Mouse (Mus musculus) liver, embryonic 16.5 days (tissue): ENCODE data around the gene Bpifa5. TPM values are rescaled to one million over a fixed set of nuclear protein-coding genes. Genes with fewer than 3 reads are reported as not detected.

Experiments used
- ATAC-seq: fragments of 200-750 bp; cut with Nextera tagmentation; 2 replicates; pipeline ENCODE4 v1.8.0; 2017; ENCODE audit warnings: low read depth, mild to moderate bottlenecking, moderate number of reproducible peaks, moderate library complexity
- H3K27ac ChIP-seq: fragments of 300-500 bp; sonication (generic); 2 replicates; pipeline ENCODE4 v1.5.1; 2014; ENCODE audit warnings: mild to moderate bottlenecking, low read length
- H3K27me3 ChIP-seq: fragments of 300-500 bp; sonication (generic); 2 replicates; pipeline ENCODE4 v1.6.1; 2014; ENCODE audit warnings: low read depth, low read length, mixed read lengths; ENCODE audit not compliant: control insufficient read depth, insufficient read depth
- H3K36me3 ChIP-seq: fragments of 300-500 bp; sonication (generic); 2 replicates; pipeline ENCODE4 v1.6.1; 2014; ENCODE audit warnings: mild to moderate bottlenecking; ENCODE audit not compliant: control insufficient read depth, insufficient read depth
- H3K4me1 ChIP-seq: fragments of 300-500 bp; sonication (generic); 2 replicates; pipeline ENCODE4 v1.6.1; 2014; ENCODE audit warnings: low read depth, low read length, mixed read lengths; ENCODE audit not compliant: control insufficient read depth
- H3K4me2 ChIP-seq: fragments of 300-500 bp; sonication (generic); 2 replicates; pipeline ENCODE4 v1.6.1; 2014; ENCODE audit warnings: low read depth, low read length, mixed read lengths
- H3K4me3 ChIP-seq: fragments of 300-500 bp; sonication (generic); 2 replicates; pipeline ENCODE4 v1.5.1; 2014; ENCODE audit warnings: low read depth, mild to moderate bottlenecking, low read length
- H3K9ac ChIP-seq: fragments of 300-500 bp; sonication (generic); 2 replicates; pipeline ENCODE4 v1.6.1; 2014; ENCODE audit warnings: low read depth, low read length
- H3K9me3 ChIP-seq: fragments of 300-500 bp; sonication (generic); replicated peaks from 2 replicates; pipeline ENCODE4 v1.6.1; 2016; ENCODE audit warnings: low read length; ENCODE audit not compliant: control insufficient read depth
- WGBS: fragments of 180-500 bp; shearing (Covaris S2); extraction: QIAGEN DNeasy Blood & Tissue Kit; methylation state at CpG from one replicate; pipeline ENCODE4 v1.1.7; 2014; ENCODE audit not compliant: insufficient replicate concordance; 5-methylcytosine and 5-hydroxymethylcytosine counted together
- polyA plus RNA-seq: library from polyadenylated mRNA; unstranded; fragments of >200 nt; fragmentation: Nextera tagmentation; extraction: Ambion mirVana; gene quantifications from 2 replicates; pipeline ENCODE4 v1.2.1, GENCODE M21; 2015

The Bpifa5 gene
- not detected in 2 replicates for polyA plus RNA-seq

- H3K27ac ChIP-seq = no peak within 1 kb of the TSS
Measured at GRCm38 (mm10) chr2:154162307-154162706, at the start of gene Bpifa5. TSS of gene Bpifa5 (plus strand) at chr2:154162607.

DNA sequence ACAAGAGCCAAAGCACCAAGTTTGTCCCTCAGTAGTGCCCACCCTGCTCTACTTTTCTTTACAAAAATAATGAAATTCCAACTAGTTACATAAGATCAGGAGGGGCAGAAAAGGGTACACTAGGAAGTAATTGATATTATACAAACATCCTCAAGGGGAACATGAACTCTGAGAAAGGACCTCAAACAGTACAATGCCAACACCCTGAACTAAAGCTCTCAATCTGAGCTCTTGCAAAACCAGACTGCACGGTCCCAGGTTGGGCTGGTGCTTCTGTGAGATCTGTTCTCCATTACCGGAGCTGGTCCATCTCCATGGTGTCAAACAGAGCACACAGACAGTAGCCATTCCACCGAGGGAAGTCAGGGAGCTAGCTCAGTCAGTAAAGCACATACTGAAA lies 45.0 kb upstream of the Bpifa5 start:
- Histone ChIP-seq H3K27me3 (no peaks in the 10 kb centered on the region), H3K4me3 (no peak overlapping the region), H3K4me2 (no peak overlapping the region), H3K4me1 (no peaks in the 10 kb centered on the region), H3K9me3 (no peaks in the 10 kb centered on the region), H3K27ac (no peak overlapping the region), H3K9ac (no peak overlapping the region), H3K36me3 (no peaks in the 10 kb centered on the region)
- 59% methylated on average over 3 of the region's 3 CpGs for WGBS
- no peak for ATAC-seq

More at GRCm38 (mm10) chr2:154162307-154162706, at the start of gene Bpifa5:
- H3K36me3 ChIP-seq = no peaks in the 10 kb centered on the region
- no peaks in the 10 kb centered on the region for H3K27me3 ChIP-seq
- WGBS = 56% methylated on average over 8 of the region's 8 CpGs
- H3K4me2 ChIP-seq = no peak within 1 kb of the TSS
- no peak for ATAC-seq
- H3K4me1 ChIP-seq = no peaks in the 10 kb centered on the region
- no peak within 1 kb of the TSS for H3K4me3 ChIP-seq
- no peak within 1 kb of the TSS for H3K9ac ChIP-seq
- H3K9me3 ChIP-seq = no peaks in the 10 kb centered on the region

- no peak within 1 kb of the TSS for H3K4me2 ChIP-seq
Measured at GRCm38 (mm10) chr2:154130120-154130519, 32.3 kb upstream of the Bpifa5 start, which contains the start of gene Bpifa3. TSS of gene Bpifa3 (plus strand) at chr2:154130336.

DNA sequence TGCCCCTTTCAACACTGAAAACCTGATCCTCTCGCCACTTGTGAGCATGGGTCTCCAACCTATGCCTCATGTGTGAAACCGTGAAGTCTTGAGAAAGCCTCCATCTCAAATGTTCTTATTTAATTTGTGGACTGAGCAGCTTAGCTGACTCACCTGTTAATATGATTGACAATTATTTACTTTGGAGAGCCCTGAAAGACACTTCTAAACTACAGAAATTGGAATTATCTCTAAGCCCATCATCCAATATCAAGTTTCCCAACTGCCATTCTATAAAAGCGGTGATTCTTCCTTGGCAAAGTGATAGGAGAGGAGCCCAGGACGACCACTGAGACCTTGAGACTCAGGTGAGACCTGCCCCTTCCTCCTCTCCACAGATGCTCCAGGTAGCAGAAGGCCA lies 19.8 kb upstream of the Bpifa5 start, which contains the start of gene Bpifa1:
Bpifa1 (plus strand) TSS at position 301 of the 400 bp plus-strand sequence.
- Histone ChIP-seq H3K4me2 (no peak within 1 kb of the TSS), H3K27me3 (no peaks in the 10 kb centered on the region), H3K36me3 (no peaks in the 10 kb centered on the region), H3K4me3 (no peak within 1 kb of the TSS), H3K27ac (no peak within 1 kb of the TSS), H3K9ac (no peak within 1 kb of the TSS), H3K9me3 (no peaks in the 10 kb centered on the region), H3K4me1 (no peaks in the 10 kb centered on the region)
- 52% methylated on average over 4 of the region's 4 CpGs for WGBS
- no peak for ATAC-seq

More at GRCm38 (mm10) chr2:154130120-154130519, 32.3 kb upstream of the Bpifa5 start, which contains the start of gene Bpifa3:
- no peaks in the 10 kb centered on the region for H3K4me1 ChIP-seq
- H3K9me3 ChIP-seq = no peaks in the 10 kb centered on the region
- H3K36me3 ChIP-seq = no peaks in the 10 kb centered on the region
- no peak for ATAC-seq
- H3K4me3 ChIP-seq = no peak within 1 kb of the TSS
- no peak within 1 kb of the TSS for H3K9ac ChIP-seq
- H3K27ac ChIP-seq = no peak within 1 kb of the TSS
- WGBS = 34% methylated on average over 2 of the region's 2 CpGs
- H3K27me3 ChIP-seq = no peaks in the 10 kb centered on the region

GRCm38 (mm10) chr2:154143735-154144134 lies 18.7 kb upstream of the Bpifa5 start:
- ATAC-seq = no peak

DNA sequence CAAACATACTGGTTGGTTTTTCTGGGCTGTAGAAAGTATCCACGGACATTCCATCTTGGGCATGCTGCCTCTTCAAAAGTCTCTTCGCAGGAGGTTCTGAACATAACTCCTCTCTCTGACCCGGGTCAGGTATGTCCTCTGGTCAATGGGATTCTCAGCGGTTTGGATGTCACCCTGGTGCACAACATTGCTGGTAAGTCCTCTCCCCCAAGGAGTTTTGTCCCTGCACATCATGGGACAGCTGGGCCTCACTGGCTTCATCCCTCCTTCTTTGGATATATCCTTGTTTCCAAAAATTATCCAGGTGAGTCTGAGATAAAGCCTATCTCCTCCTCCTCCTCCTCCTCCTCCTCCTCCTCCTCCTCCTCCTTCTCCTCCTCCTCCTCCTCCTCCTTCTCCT lies 14.9 kb upstream of the Bpifa5 start:
- H3K9me3 ChIP-seq = no peaks in the 10 kb centered on the region
- H3K9ac ChIP-seq = no peak overlapping the region
- H3K27ac ChIP-seq = no peak overlapping the region
- no peak overlapping the region for H3K4me3 ChIP-seq
- no peaks in the 10 kb centered on the region for H3K27me3 ChIP-seq
- no peak for ATAC-seq
- no peaks in the 10 kb centered on the region for H3K4me1 ChIP-seq
- H3K36me3 ChIP-seq = no peaks in the 10 kb centered on the region
- 44% methylated on average over 4 of the region's 4 CpGs for whole genome bisulfite sequencing
- no peak overlapping the region for H3K4me2 ChIP-seq

More at GRCm38 (mm10) chr2:154143735-154144134, 18.7 kb upstream of the Bpifa5 start:
- H3K9ac ChIP-seq = no peak overlapping the region
- no peaks in the 10 kb centered on the region for H3K36me3 ChIP-seq
- H3K9me3 ChIP-seq = no peaks in the 10 kb centered on the region
- H3K27ac ChIP-seq = no peak overlapping the region
- H3K4me3 ChIP-seq = no peak overlapping the region
- no peaks in the 10 kb centered on the region for H3K4me1 ChIP-seq
- H3K4me2 ChIP-seq = no peak overlapping the region
- H3K27me3 ChIP-seq = no peaks in the 10 kb centered on the region
- 60% methylated on average over 3 of the region's 3 CpGs for WGBS

DNA sequence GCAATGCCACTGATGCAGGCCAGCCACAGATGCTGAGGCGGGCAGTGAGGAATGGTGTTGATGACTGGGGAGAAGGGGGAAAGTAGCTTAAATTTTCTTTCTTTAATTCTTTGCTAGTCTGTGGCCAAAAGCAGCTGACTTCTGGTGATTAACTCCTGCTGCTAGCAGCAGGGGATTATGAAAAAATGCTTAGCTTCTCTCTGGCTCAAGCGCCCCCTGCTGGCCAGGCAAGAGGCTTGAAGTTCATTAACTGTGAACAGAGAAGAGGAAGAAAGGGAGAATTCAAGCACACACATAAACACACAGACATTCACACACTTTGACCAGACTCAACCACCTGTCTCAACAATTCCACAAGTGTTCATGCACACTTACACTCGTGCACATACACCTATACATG lies 4.0 kb upstream of the Bpifa5 start:
- Histone ChIP-seq H3K27me3 (no peaks in the 10 kb centered on the region), H3K4me2 (no peak overlapping the region), H3K36me3 (no peaks in the 10 kb centered on the region), H3K27ac (no peak overlapping the region), H3K9me3 (no peaks in the 10 kb centered on the region), H3K9ac (no peak overlapping the region), H3K4me3 (no peak overlapping the region), H3K4me1 (no peaks in the 10 kb centered on the region)
- no peak for ATAC-seq
- WGBS = 33% methylated on average over 3 of the region's 3 CpGs

DNA sequence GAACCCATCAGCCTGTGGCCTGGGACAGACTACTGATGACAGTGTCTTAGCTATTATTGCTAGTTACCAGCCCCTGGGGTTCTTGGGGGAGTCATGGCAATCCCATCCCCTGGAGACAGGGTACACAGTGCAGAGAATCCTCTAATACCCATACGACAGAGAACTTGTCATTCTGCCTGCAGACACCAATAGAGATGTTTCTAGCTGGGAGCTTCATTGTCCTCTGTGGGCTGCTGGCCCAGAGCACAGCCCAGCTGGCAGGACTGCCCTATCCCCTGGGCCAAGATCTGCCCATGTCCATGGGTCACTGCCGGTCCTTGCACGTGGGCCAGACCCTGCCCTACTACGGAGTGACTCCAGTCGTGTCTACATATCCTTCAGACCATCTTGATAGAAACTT lies 899 bp downstream of the Bpifa5 start:
- H3K4me1 ChIP-seq = no peaks in the 10 kb centered on the region

GRCm38 (mm10) chr2:154169172-154169571 lies 6.8 kb downstream of the Bpifa5 start:
- no peak for ATAC-seq
- H3K36me3 ChIP-seq = no peaks in the 10 kb centered on the region
- H3K4me3 ChIP-seq = no peak overlapping the region
- H3K27ac ChIP-seq = no peak overlapping the region
- no peak overlapping the region for H3K4me2 ChIP-seq
- H3K4me1 ChIP-seq = no peaks in the 10 kb centered on the region
- no peaks in the 10 kb centered on the region for H3K27me3 ChIP-seq
- H3K9me3 ChIP-seq = no peaks in the 10 kb centered on the region
- no peak overlapping the region for H3K9ac ChIP-seq
- 45% methylated on average over 3 of the region's 3 CpGs for WGBS

More for the DNA sequence above, 899 bp downstream of the Bpifa5 start:
- H3K27me3 ChIP-seq = no peaks in the 10 kb centered on the region
- no peak overlapping the region for H3K9ac ChIP-seq
- ATAC-seq = no peak
- no peak overlapping the region for H3K27ac ChIP-seq
- no peak overlapping the region for H3K4me2 ChIP-seq
- H3K9me3 ChIP-seq = no peaks in the 10 kb centered on the region
- WGBS = 77% methylated on average over 5 of the region's 5 CpGs
- H3K36me3 ChIP-seq = no peaks in the 10 kb centered on the region
- H3K4me3 ChIP-seq = no peak overlapping the region
